Comparison of ENCODE assay signal across 8 mouse cellular contexts in the genomic region with DNA sequence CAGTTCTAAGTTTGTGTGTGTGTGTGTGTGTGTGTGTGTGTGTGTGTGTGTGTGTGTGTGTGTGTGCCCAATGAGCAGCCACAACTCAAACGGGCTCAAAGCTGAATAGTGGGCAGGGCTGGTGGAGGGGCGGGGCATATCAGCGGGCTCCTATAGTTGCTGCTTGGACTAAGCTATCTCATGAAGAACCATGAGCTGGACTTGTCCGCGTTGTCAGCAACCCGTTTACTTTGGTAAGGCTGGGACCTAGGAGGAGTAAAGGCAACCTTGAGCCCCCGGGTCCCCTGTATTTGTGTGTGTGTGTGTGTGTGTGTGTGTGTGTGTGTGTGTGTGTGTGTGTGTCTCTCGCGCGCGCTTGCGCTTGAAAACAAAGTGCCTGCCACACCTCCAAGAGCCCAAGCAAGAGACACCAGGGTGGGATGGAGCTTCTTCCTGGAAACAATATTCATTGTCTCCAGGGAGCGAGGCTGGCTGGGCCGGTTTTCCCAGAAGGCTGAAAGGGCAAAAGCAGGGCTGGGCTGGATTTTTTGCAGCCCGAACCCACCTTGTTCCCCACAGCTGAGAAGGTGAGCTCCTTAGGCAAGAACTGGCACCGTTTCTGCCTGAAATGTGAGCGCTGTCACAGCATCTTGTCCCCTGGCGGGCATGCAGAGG. TPM values are rescaled to one million over a fixed set of nuclear protein-coding genes. Genes with fewer than 3 reads are reported as not detected.
A peak's percentile ranks its signal among the peaks of the same experiment; 100 is the strongest.
DNase-seq lines count a peak whose midpoint lies in the region; ATAC-seq and TF ChIP-seq lines count a peak whose summit lies in the region.

A gene (plus strand): TSS at position 166 of the 654 bp plus-strand sequence.

- no peak within 1 kb of the TSS for H3K9ac ChIP-seq in forebrain, embryonic 11.5 days (ENCODE audit: low read length)
- no peak within 1 kb of the TSS for H3K9ac ChIP-seq in liver, embryonic 11.5 days (ENCODE audit: low read depth, low read length)
- no peak within 1 kb of the TSS for H3K9ac ChIP-seq in stomach, postnatal 0 days (ENCODE audit: low read length)

- H3K36me3 ChIP-seq in forebrain, embryonic 11.5 days (ENCODE audit: control insufficient read depth, insufficient read depth, low read length) = no peaks in the 10 kb centered on the region
- H3K36me3 ChIP-seq in liver, embryonic 11.5 days (ENCODE audit: control insufficient read depth, insufficient read depth, low read length) = no peaks in the 10 kb centered on the region
- no peaks in the 10 kb centered on the region for H3K36me3 ChIP-seq in stomach, postnatal 0 days (ENCODE audit: control insufficient read depth, insufficient read depth, low read length)

- no peak for TF ChIP-seq EP300 in stomach, postnatal 0 days (optimal IDR thresholded peaks at IDR 0.05)

- H3K4me1 ChIP-seq in forebrain, embryonic 11.5 days (replicated peaks; ENCODE audit: control insufficient read depth, insufficient read depth, low read length) = no peaks in the 10 kb centered on the region
- H3K4me1 ChIP-seq in liver, embryonic 11.5 days (replicated peaks; ENCODE audit: control insufficient read depth, insufficient read depth, low read length) = no peaks in the 10 kb centered on the region; the same call in 1 of the 2 replicates
- H3K4me1 ChIP-seq in stomach, postnatal 0 days (replicated peaks; ENCODE audit: control insufficient read depth, insufficient read depth) = peaks cover 2% of the 10 kb centered on the region; the same call in 1 of the 2 replicates

- H3K27ac ChIP-seq in forebrain, embryonic 11.5 days (ENCODE audit: low read depth, low read length) = no peak within 1 kb of the TSS
- no peak within 1 kb of the TSS for H3K27ac ChIP-seq in liver, embryonic 11.5 days (ENCODE audit: low read depth, low read length)
- no peak within 1 kb of the TSS for H3K27ac ChIP-seq in stomach, postnatal 0 days (replicated peaks)

- DNase-seq in ovary, adult 18-20 months (ENCODE audit: low spot score) = peak; percentile 37
- DNase-seq in ovary, postnatal 14 days (ENCODE audit: low spot score) = no peak
- peak; percentile 64 for DNase-seq in forebrain, embryonic 11.5 days (ENCODE audit: low spot score)
- DNase-seq in liver, embryonic 11.5 days (ENCODE audit: low spot score) = no peak
- peak; percentile 54 for DNase-seq in stomach, postnatal 0 days (ENCODE audit: low spot score)
- DNase-seq in right cerebral cortex, postnatal 25 days = no peak
- no peak for DNase-seq in gastrocnemius, adult 8-10 months (ENCODE audit: low spot score in 2 of 2)
- DNase-seq in spleen, postnatal 14 days (ENCODE audit: low spot score in 2 of 2) = no peak

- no peak for TF ChIP-seq CTCF in stomach, postnatal 0 days (IDR thresholded peaks at IDR 0.05; ENCODE audit: low read depth)

- no peaks in the 10 kb centered on the region for H3K27me3 ChIP-seq in forebrain, embryonic 11.5 days (ENCODE audit: control insufficient read depth, insufficient read depth, low read length)
- H3K27me3 ChIP-seq in liver, embryonic 11.5 days (replicated peaks; ENCODE audit: control insufficient read depth, insufficient read depth, low read length) = peaks cover 16% of the 10 kb centered on the region
- no peaks in the 10 kb centered on the region for H3K27me3 ChIP-seq in stomach, postnatal 0 days (ENCODE audit: control insufficient read depth, insufficient read depth, low read length)

- peak within 1 kb of the TSS; percentile 37; the same call in 1 of the 2 replicates for H3K4me2 ChIP-seq in forebrain, embryonic 11.5 days (ENCODE audit: low read depth, low read length, severe bottlenecking)
- peak within 1 kb of the TSS; percentile 54 for H3K4me2 ChIP-seq in liver, embryonic 11.5 days
- H3K4me2 ChIP-seq in stomach, postnatal 0 days (replicated peaks; ENCODE audit: low read depth) = peak within 1 kb of the TSS; percentile 44

- no peak for ATAC-seq in forebrain, embryonic 11.5 days (replicated peaks; ENCODE audit: low FRiP score)
- no peak for ATAC-seq in liver, embryonic 11.5 days (replicated peaks; ENCODE audit: low FRiP score)
- ATAC-seq in stomach, postnatal 0 days (ENCODE audit: low FRiP score, low TSS enrichment) = peak; percentile 39; the same call in 1 of the 2 replicates

- no peaks in the 10 kb centered on the region for H3K9me3 ChIP-seq in forebrain, embryonic 11.5 days (ENCODE audit: control insufficient read depth, low read length)
- H3K9me3 ChIP-seq in liver, embryonic 11.5 days (ENCODE audit: control insufficient read depth, low read length) = no peaks in the 10 kb centered on the region
- no peaks in the 10 kb centered on the region for H3K9me3 ChIP-seq in stomach, postnatal 0 days (ENCODE audit: control insufficient read depth, low read length)

- no peak within 1 kb of the TSS for H3K4me3 ChIP-seq in forebrain, embryonic 11.5 days (ENCODE audit: low read depth, low read length)
- H3K4me3 ChIP-seq in liver, embryonic 11.5 days (ENCODE audit: low read depth, low read length) = peak within 1 kb of the TSS; percentile 15; the same call in 1 of the 2 replicates
- H3K4me3 ChIP-seq in stomach, postnatal 0 days (ENCODE audit: low read depth, low read length) = peak within 1 kb of the TSS; percentile 6; the same call in 1 of the 2 replicates

- 13% methylated on average over 18 of the region's 18 CpGs for WGBS in forebrain, embryonic 11.5 days
- WGBS in liver, embryonic 11.5 days = 12% methylated on average over 18 of the region's 18 CpGs
- WGBS in stomach, postnatal 0 days = 20% methylated on average over 18 of the region's 18 CpGs

RNA-seq across cellular contexts. Expression of the gene that starts here (rescaled TPM):
- 0.28 and 0.52 TPM in 2 replicates for polyA plus RNA-seq in forebrain, embryonic 11.5 days (2014; fragmentation: Nextera tagmentation; extraction: Ambion mirVana)
- 0.38 and 0.53 TPM in 2 replicates for polyA plus RNA-seq in liver, embryonic 11.5 days (2014; fragmentation: Nextera tagmentation; extraction: Ambion mirVana)
- 0.23 and 0.24 TPM in 2 replicates for polyA plus RNA-seq in stomach, postnatal 0 days (2015; fragmentation: Nextera tagmentation; extraction: Ambion mirVana)
- total RNA-seq in gastrocnemius, adult 8-10 months (2022) = 1 to 10 TPM in 1 of 4 experiments, under 1 TPM in 1, not detected in 2; 0.40 to 1.5 TPM

Comparison
In these comparisons a context has a peak if more than half of its experiments do, and no peak if none do; other contexts are left out.
1. Peak in DNase-seq and H3K4me2 ChIP-seq in forebrain, embryonic 11.5 days; RNA of the gene not detected or under 1 TPM.
2. Peak in DNase-seq, ATAC-seq, H3K4me3 ChIP-seq and H3K4me2 ChIP-seq in stomach, postnatal 0 days; RNA of the gene not detected or under 1 TPM.